Mouse (Mus musculus) embryonic fibroblast, embryonic 13.5 days (primary cell): ENCODE results near the gene 5330417H12Rik. TPM values are rescaled to one million over a fixed set of nuclear protein-coding genes. Genes with fewer than 3 reads are reported as not detected.

Experiments used
- H3K27ac ChIP-seq: 2 replicates; pipeline ENCODE4 v1.5.1; 2012; ENCODE audit warnings: low read length, control low read depth, inconsistent platforms; ENCODE audit not compliant: insufficient read depth
- H3K4me1 ChIP-seq: 2 replicates; pipeline ENCODE4 v1.6.1; 2011; ENCODE audit warnings: low read length; ENCODE audit not compliant: control insufficient read depth, insufficient read depth
- H3K4me3 ChIP-seq: 2 replicates; pipeline ENCODE4 v1.5.1; 2011; ENCODE audit warnings: mild to moderate bottlenecking, control low read depth, low read length; ENCODE audit not compliant: insufficient read depth
- CTCF ChIP-seq: IDR thresholded peaks from 2 replicates; pipeline ENCODE4 v1.5.1; 2011; ENCODE audit warnings: mild to moderate bottlenecking, control low read depth, low read length, moderate library complexity, borderline replicate concordance; ENCODE audit not compliant: insufficient read depth
- POLR2A ChIP-seq: IDR thresholded peaks from 2 replicates; pipeline ENCODE4 v1.6.1; 2011; ENCODE audit warnings: low read depth, mild to moderate bottlenecking, control low read depth, low read length, moderate library complexity
- polyA plus RNA-seq: library from polyadenylated mRNA; stranded (reverse); fragments of >200 nt; gene quantifications from 2 replicates; pipeline ENCODE4 v1.2.4, GENCODE M21; 2011; ENCODE audit warnings: low read depth; ENCODE audit not compliant: missing spikeins, insufficient read length

5330417H12Rik gene
- polyA plus RNA-seq, 1 experiment: not detected

- no peaks in the 10 kb centered on the region for H3K4me1 ChIP-seq
- H3K4me3 ChIP-seq: no peak overlapping the region
- H3K27ac ChIP-seq: no peak overlapping the region
- TF ChIP-seq POLR2A: no peak
- no peak for TF ChIP-seq CTCF
These were observed 50.7 kb downstream of the 5330417H12Rik start for GRCm38 (mm10) chr7:107574276-107574675.

Other genes with a start within 250 kb of the 5330417H12Rik start
- gene Olfml1, start 57.7 kb downstream of the 5330417H12Rik start, polyA plus RNA-seq: 1.3 and 13.0 TPM in 2 replicates
- 1.1 and 2.0 TPM in 2 replicates for gene Ppfibp2, start 30.0 kb downstream of the 5330417H12Rik start, polyA plus RNA-seq
- gene Cyb5r2, start 132.9 kb upstream of the 5330417H12Rik start, polyA plus RNA-seq: 1.8 and 3.3 TPM in 2 replicates
- not detected in 2 replicates for gene Ovch2, start 176.0 kb upstream of the 5330417H12Rik start, polyA plus RNA-seq
- gene Olfr467, start 187.1 kb upstream of the 5330417H12Rik start, polyA plus RNA-seq: not detected in 2 replicates
- not detected in 2 replicates for gene Olfr469, start 200.4 kb upstream of the 5330417H12Rik start, polyA plus RNA-seq
- not detected in 2 replicates for gene Olfr470, start 222.3 kb upstream of the 5330417H12Rik start, polyA plus RNA-seq